Mouse (Mus musculus) adrenal gland, adult 2 months (tissue): Measurements from ENCODE around the gene Cog1. TPM values are rescaled to one million over a fixed set of nuclear protein-coding genes. Genes with fewer than 3 reads are reported as not detected.
A peak's percentile ranks its signal among the peaks of the same experiment; 100 is the strongest.

ENCODE experiments used
- DNase-seq: peaks from one replicate; pipeline ENCODE4 v3.0.0; 2021
- polyA plus RNA-seq: library from polyadenylated mRNA; depleted of rRNA; stranded (reverse); fragments of >200 nt; gene quantifications from 2 replicates; pipeline ENCODE4 v1.2.3, GENCODE M21; 2012
- total RNA-seq, 2 experiments: library from RNA; stranded (reverse); gene quantifications; 2 replicates each; pipeline ENCODE4 v1.2.3; 2021

Gene Cog1
- total and polyA plus RNA-seq, 3 experiments: 37.8 to 60.2 (median 48.0) TPM

GRCm38 (mm10) chr11:113666648-113667047, 17.7 kb downstream of the Cog1 start:
- DNase-seq: peak; percentile 51

GRCm38 (mm10) chr11:113667122-113667521, 18.2 kb downstream of the Cog1 start:
- DNase-seq: no peak

GRCm38 (mm10) chr11:113667704-113668103, 18.7 kb downstream of the Cog1 start:
- no peak for DNase-seq

- DNase-seq: no peak
These were observed 19.9 kb downstream of the Cog1 start for GRCm38 (mm10) chr11:113668857-113669256.

GRCm38 (mm10) chr11:113669711-113670110, 20.7 kb downstream of the Cog1 start:
- DNase-seq: no peak

- DNase-seq: no peak
These were observed 24.6 kb downstream of the Cog1 start for GRCm38 (mm10) chr11:113673614-113674013.

GRCm38 (mm10) chr11:113674595-113674994, 25.6 kb downstream of the Cog1 start:
- DNase-seq: no peak

GRCm38 (mm10) chr11:113676847-113677246, 27.9 kb downstream of the Cog1 start:
- no peak for DNase-seq

GRCm38 (mm10) chr11:113677378-113677777, 28.4 kb downstream of the Cog1 start:
- DNase-seq: no peak

- DNase-seq: no peak
These were observed 29.4 kb downstream of the Cog1 start for GRCm38 (mm10) chr11:113678373-113678772.

- DNase-seq: no peak
These were observed 32.0 kb downstream of the Cog1 start for GRCm38 (mm10) chr11:113680954-113681353.

- DNase-seq: no peak
These were observed 33.0 kb downstream of the Cog1 start for GRCm38 (mm10) chr11:113681979-113682378.

- DNase-seq: peak; percentile 86
These were observed 34.1 kb downstream of the Cog1 start for GRCm38 (mm10) chr11:113682897-113683626.

- no peak for DNase-seq
These were observed 34.6 kb downstream of the Cog1 start for GRCm38 (mm10) chr11:113683627-113683956.

GRCm38 (mm10) chr11:113683957-113684706, 35.2 kb downstream of the Cog1 start, which contains the start of the genes Fam104a and D11Wsu47e:
Gene Fam104a (minus strand): TSS chr11:113684155.
Gene D11Wsu47e (plus strand): TSS chr11:113684412.
- DNase-seq: peak; percentile 97

GRCm38 (mm10) chr11:113684707-113685426, 35.9 kb downstream of the Cog1 start:
- no peak for DNase-seq

- no peak for DNase-seq
These were observed 38.1 kb downstream of the Cog1 start for GRCm38 (mm10) chr11:113687031-113687430.

- no peak for DNase-seq
These were observed 41.5 kb downstream of the Cog1 start for GRCm38 (mm10) chr11:113690506-113690905.

- no peak for DNase-seq
These were observed 42.3 kb downstream of the Cog1 start for GRCm38 (mm10) chr11:113691318-113691717.

- no peak for DNase-seq
These were observed 42.9 kb downstream of the Cog1 start for GRCm38 (mm10) chr11:113691851-113692250.

GRCm38 (mm10) chr11:113697571-113697970, 48.6 kb downstream of the Cog1 start:
- DNase-seq: no peak

- no peak for DNase-seq
These were observed 49.1 kb downstream of the Cog1 start for GRCm38 (mm10) chr11:113698013-113698545.
